Mouse (Mus musculus) lung, adult 2 months (tissue): ENCODE measurements around the gene Dcst1.

Experiments used
- CTCF ChIP-seq: fragments of 200-500 bp; IDR thresholded peaks from 2 replicates; pipeline ENCODE4 v1.5.1; 2011; ENCODE audit warnings: mild to moderate bottlenecking, low read length, control low read depth; ENCODE audit not compliant: insufficient read depth
- POLR2A ChIP-seq: fragments of 200-500 bp; IDR thresholded peaks from 2 replicates; pipeline ENCODE4 v1.6.1; 2011; ENCODE audit warnings: low read depth, mild to moderate bottlenecking, control low read depth, low read length, borderline replicate concordance; ENCODE audit errors: extremely low read depth

GRCm38 (mm10) chr3:89319591-89320350 is 45.3 kb downstream of the Dcst1 start:
- TF ChIP-seq CTCF (no peak), POLR2A (no peak)
